9 mouse cellular contexts compared by ENCODE assay signal in genomic region chr9:63702502-63703013, GRCm38 (mm10). TPM values are rescaled to one million over a fixed set of nuclear protein-coding genes. Genes with fewer than 3 reads are reported as not detected.
DNase-seq lines count a peak whose midpoint lies in the region; ATAC-seq lines count a peak whose summit lies in the region.
"Had no signal": no experiment of that assay in that cellular context is flagged by ENCODE, and none has a peak within 500 bp of the region (broad histone marks: within the 10 kb centered on the region; RNA-seq: fewer than 3 reads in every experiment).

No protein-coding gene starts in this region.

- peaks cover 4% of the 10 kb centered on the region; the same call in 1 of the 2 replicates for H3K36me3 ChIP-seq in heart, embryonic 10.5 days
- no peaks in the 10 kb centered on the region for H3K36me3 ChIP-seq in heart, embryonic 15.5 days
- H3K36me3 ChIP-seq: G1E had no signal

- peak overlapping the region; percentile 42; the same call in 1 of the 2 replicates for H3K27ac ChIP-seq in heart, embryonic 10.5 days
- H3K27ac ChIP-seq in heart, embryonic 15.5 days: peak overlapping the region; percentile 43; the same call in 1 of the 2 replicates

- H3K9me3 ChIP-seq in heart, embryonic 10.5 days: no peaks in the 10 kb centered on the region
- no peaks in the 10 kb centered on the region for H3K9me3 ChIP-seq in heart, embryonic 15.5 days (replicated peaks)
- H3K9me3 ChIP-seq: G1E had no signal

- H3K4me1 ChIP-seq in heart, embryonic 10.5 days: peaks cover 95% of the 10 kb centered on the region
- H3K4me1 ChIP-seq in heart, embryonic 15.5 days (replicated peaks): peaks cover 86% of the 10 kb centered on the region

- ATAC-seq in heart, embryonic 15.5 days (replicated peaks; ENCODE audit: insufficient number of reproducible peaks, insufficient read depth, low FRiP score, low read depth): no peak

- peak overlapping the region; percentile 9; the same call in 1 of the 2 replicates for H3K4me2 ChIP-seq in heart, embryonic 15.5 days

- no peak overlapping the region for H3K9ac ChIP-seq in heart, embryonic 15.5 days

- DNase-seq in heart, embryonic 10.5 days (ENCODE audit: low spot score): no peak
- DNase-seq in heart, adult 9 months (ENCODE audit: low spot score in 2 of 2): no peak
- peak; percentile 56 to 68 for DNase-seq in right cerebral cortex, adult 2 months (ENCODE audit: low spot score in 2 of 2)
- DNase-seq in right cerebral cortex, postnatal 25 days: no peak
- peak; percentile 23 for DNase-seq in retina, postnatal 7 days (ENCODE audit: low read depth, low spot score)
- DNase-seq in thymus, postnatal 36 days: no peak
- DNase-seq in cerebellum, adult 18-20 months: no peak

- WGBS in heart, embryonic 10.5 days: 47% methylated on average over 16 of the region's 16 CpGs
- WGBS in heart, embryonic 15.5 days: 40% methylated on average over 16 of the region's 16 CpGs

- no peak overlapping the region for H3K4me3 ChIP-seq in heart, embryonic 10.5 days
- H3K4me3 ChIP-seq in heart, embryonic 15.5 days: no peak overlapping the region

- H3K27me3 ChIP-seq in heart, embryonic 10.5 days (ENCODE audit: insufficient read depth, poor library complexity, severe bottlenecking): no peaks in the 10 kb centered on the region
- no peaks in the 10 kb centered on the region for H3K27me3 ChIP-seq in heart, embryonic 15.5 days

RNA-seq across cellular contexts. Expression of gene Smad3, which starts 55.2 kb away (rescaled TPM):
- 15.2 and 20.0 TPM in 2 replicates for polyA plus RNA-seq in heart, embryonic 10.5 days (2016; fragmentation: Nextera tagmentation; extraction: Ambion mirVana)
- 11.6 and 14.8 TPM in 2 replicates for polyA plus RNA-seq in heart, embryonic 15.5 days (2015; fragmentation: Nextera tagmentation; extraction: Ambion mirVana)

Comparison
In these comparisons a context has a peak if more than half of its experiments do, and no peak if none do; other contexts are left out.
1. DNase-seq: peak in right cerebral cortex, adult 2 months (2 of 2) and retina, postnatal 7 days (single experiment); none in heart, embryonic 10.5 days (single experiment), heart, adult 9 months (0 of 2), right cerebral cortex, postnatal 25 days (single experiment), thymus, postnatal 36 days (0 of 2) and cerebellum, adult 18-20 months (0 of 2).